Mouse (Mus musculus) brain, embryonic 18.5 days (tissue): ENCODE measurements around the gene Fthl17c.
"Not testable (repeated sequence)": the region's sequence is repeated elsewhere in the genome, so short reads cannot be mapped to it uniquely, and the experiment has no call there.

ENCODE experiments used
- DNase-seq: peaks from one replicate; pipeline ENCODE4 v3.0.0-alpha.2; 2012; ENCODE audit warnings: low read depth, low spot score

The Fthl17c gene

GRCm38 (mm10) chrX:8976459-8976858 lies at the start of gene Fthl17c:
TSS of gene Fthl17c (minus strand) at chrX:8976559.
- DNase-seq, result not testable (repeated sequence)

DNA sequence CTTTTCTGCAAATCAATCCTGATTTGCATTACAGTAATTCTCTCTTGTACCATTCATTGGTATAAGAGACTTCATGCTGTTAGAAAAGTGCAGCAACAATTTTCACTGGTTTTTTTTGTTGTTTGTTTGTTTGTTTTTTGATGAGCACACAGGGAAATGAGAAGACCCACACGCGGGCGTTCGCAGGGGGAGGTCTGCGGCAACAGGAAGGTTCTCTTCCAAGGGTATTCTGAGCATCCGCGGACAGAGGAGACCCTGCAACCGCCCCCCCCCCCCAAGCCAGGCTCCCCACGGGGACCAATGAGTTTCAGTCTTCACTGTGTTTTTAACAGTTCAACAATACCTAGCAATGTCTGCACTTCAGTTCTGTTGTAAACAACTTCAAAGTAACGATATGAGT lies 43.1 kb upstream of the Fthl17c start:
- no peak for DNase-seq

GRCm38 (mm10) chrX:9016079-9016478 lies 39.7 kb upstream of the Fthl17c start:
- DNase-seq, result peak; percentile 0

DNA sequence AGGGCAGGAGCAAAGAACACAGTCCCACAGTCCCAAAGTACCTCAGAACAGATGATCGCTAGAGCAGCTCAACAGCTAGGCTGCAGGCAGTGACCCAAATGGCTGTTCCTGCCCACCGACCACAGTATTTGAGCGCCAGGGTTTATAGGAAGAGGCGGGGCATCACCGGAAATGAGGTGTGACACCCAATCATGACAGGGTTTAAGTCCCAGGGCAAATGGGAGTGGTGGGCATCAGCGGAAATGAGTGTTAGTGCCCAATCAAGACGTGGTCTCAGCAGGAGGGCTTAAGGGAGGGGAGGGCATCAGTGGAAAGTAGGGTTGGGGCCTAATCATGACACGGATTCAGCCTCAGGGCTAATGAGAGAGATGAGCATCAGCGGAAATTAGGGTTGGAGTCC lies 10.3 kb upstream of the Fthl17c start, which contains the start of gene Fthl17d:
Gene Fthl17d (minus strand): TSS at position 101 of the 400 bp plus-strand sequence.
- not testable (repeated sequence) for DNase-seq

DNA sequence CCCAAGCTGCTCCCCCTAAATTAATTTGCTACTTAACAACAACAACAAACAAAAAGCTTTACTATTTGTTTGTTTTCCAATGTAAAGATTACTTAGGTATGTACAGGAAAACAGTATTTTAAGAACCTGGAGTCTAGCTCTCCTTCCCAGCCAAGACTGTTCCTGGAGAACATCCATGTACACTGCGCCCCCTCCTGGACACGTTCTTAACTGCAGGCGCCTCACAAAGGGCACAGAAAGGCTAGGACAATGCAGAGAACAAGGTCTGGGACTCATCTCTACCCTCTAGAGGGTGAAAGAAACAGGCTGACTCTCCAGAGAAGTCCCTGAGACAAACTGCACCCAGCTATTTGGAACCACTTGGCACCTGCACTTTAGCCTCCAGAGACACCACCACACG lies 11.7 kb downstream of the Fthl17c start:
- not testable (repeated sequence) for DNase-seq

DNA sequence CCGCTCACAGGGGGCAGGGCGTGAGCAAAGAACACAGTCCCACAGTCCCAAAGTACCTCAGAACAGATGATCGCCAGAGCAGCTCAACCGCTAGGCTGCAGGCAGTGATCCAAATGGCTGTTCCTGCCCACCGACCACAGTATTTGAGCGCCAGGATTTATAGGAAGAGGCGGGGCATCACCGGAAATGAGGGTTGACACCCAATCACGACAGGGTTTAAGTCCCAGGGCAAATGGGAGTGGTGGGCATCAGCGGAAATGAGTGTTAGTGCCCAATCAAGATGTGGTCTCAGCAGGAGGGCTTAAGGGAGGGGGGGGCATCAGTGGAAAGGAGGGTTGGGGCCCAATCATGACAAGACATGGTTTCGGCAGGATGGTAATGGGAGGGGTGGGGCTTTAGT lies 13.5 kb downstream of the Fthl17c start, which contains the start of gene Fthl17b:
Gene Fthl17b (minus strand): TSS at position 101 of the 400 bp plus-strand sequence.
- DNase-seq, result not testable (repeated sequence)

GRCm38 (mm10) chrX:8948130-8948805 lies 28.1 kb downstream of the Fthl17c start:
- DNase-seq, result peak; percentile 50

- DNase-seq, result no peak
These were observed 32.3 kb downstream of the Fthl17c start for GRCm38 (mm10) chrX:8944041-8944440.

DNA sequence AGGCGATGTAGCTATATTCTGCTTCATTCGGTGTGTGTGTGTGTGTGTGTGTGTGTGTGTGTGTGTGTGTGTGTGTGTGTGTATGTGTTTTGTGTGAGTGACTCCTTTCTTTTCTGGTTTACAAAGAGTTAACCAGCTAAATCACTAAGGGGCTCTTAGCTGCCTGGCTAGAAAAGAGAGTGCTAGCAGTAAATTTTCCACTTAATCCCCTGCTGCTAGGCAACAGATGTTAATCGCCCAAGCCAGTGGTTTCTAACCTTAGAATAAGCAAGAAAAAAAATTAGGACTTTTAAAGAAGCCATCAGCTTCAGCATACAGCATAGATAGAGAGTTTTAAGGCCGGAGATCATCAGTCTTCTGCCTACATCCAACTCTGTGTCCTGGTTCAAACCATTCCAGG lies 49.1 kb downstream of the Fthl17c start:
- DNase-seq, result no peak
